Mouse (Mus musculus) embryonic facial prominence, embryonic 13.5 days (tissue): ENCODE results near the gene Olfr1137. TPM values are rescaled to one million over a fixed set of nuclear protein-coding genes. Genes with fewer than 3 reads are reported as not detected.

ENCODE experiments used
- ATAC-seq: fragments of 200-750 bp; cut with Nextera tagmentation; 2 replicates; pipeline ENCODE4 v1.8.0; 2017; ENCODE audit warnings: low read depth; ENCODE audit not compliant: insufficient number of reproducible peaks, insufficient read depth, low FRiP score, low TSS enrichment
- H3K27ac ChIP-seq: fragments of 300-500 bp; sonication (generic); 2 replicates; pipeline ENCODE4 v1.5.1; 2015; ENCODE audit warnings: moderate library complexity, mild to moderate bottlenecking, inconsistent platforms
- H3K27me3 ChIP-seq: fragments of 300-500 bp; sonication (generic); 2 replicates; pipeline ENCODE4 v1.6.1; 2015; ENCODE audit warnings: mild to moderate bottlenecking, inconsistent platforms
- H3K36me3 ChIP-seq: fragments of 300-500 bp; sonication (generic); 2 replicates; pipeline ENCODE4 v1.6.1; 2015; ENCODE audit warnings: mild to moderate bottlenecking, inconsistent platforms
- H3K4me1 ChIP-seq: fragments of 300-500 bp; sonication (generic); 2 replicates; pipeline ENCODE4 v1.6.1; 2015; ENCODE audit warnings: inconsistent platforms
- H3K4me2 ChIP-seq: fragments of 300-500 bp; sonication (generic); 2 replicates; pipeline ENCODE4 v1.6.1; 2015; ENCODE audit warnings: moderate library complexity, mild to moderate bottlenecking, inconsistent platforms
- H3K4me3 ChIP-seq: fragments of 300-500 bp; sonication (generic); 2 replicates; pipeline ENCODE4 v1.5.1; 2015; ENCODE audit warnings: mild to moderate bottlenecking, inconsistent platforms
- H3K9ac ChIP-seq: fragments of 300-500 bp; sonication (generic); 2 replicates; pipeline ENCODE4 v1.6.1; 2015; ENCODE audit warnings: mild to moderate bottlenecking, inconsistent platforms
- H3K9me3 ChIP-seq: fragments of 300-500 bp; sonication (generic); 2 replicates; pipeline ENCODE4 v1.6.1; 2016; ENCODE audit warnings: inconsistent platforms
- WGBS: fragments of 180-500 bp; shearing (Covaris S2); methylation state at CpG from one replicate; pipeline ENCODE4 v1.1.7; 2015; ENCODE audit warnings: mixed read lengths; 5-methylcytosine and 5-hydroxymethylcytosine counted together
- polyA plus RNA-seq: library from polyadenylated mRNA; unstranded; fragments of >200 nt; fragmentation: Nextera tagmentation; extraction: Ambion mirVana; gene quantifications from 2 replicates; pipeline ENCODE4 v1.2.1, GENCODE M21; 2015

The Olfr1137 gene
- 0.29 TPM in 1 of 2 replicates, not detected in the other for polyA plus RNA-seq

GRCm38 (mm10) chr2:87713079-87713478 lies at the start of gene Olfr1137:
Gene Olfr1137 (minus strand): TSS chr2:87713179.
- no peak within 1 kb of the TSS for H3K9ac ChIP-seq
- no peaks in the 10 kb centered on the region for H3K27me3 ChIP-seq

GRCm38 (mm10) chr2:87753891-87754290 lies 40.9 kb upstream of the Olfr1137 start, which contains the start of gene Olfr1141:
Gene Olfr1141 (minus strand): TSS chr2:87753991.
- Histone ChIP-seq H3K4me3 (no peak within 1 kb of the TSS), H3K4me1 (no peaks in the 10 kb centered on the region), H3K27ac (no peak within 1 kb of the TSS), H3K9ac (no peak within 1 kb of the TSS), H3K4me2 (no peak within 1 kb of the TSS), H3K36me3 (no peaks in the 10 kb centered on the region), H3K9me3 (no peaks in the 10 kb centered on the region), H3K27me3 (no peaks in the 10 kb centered on the region)
- ATAC-seq, result no peak
- 83% methylated on average over 1 of the region's 1 CpGs for WGBS

More at GRCm38 (mm10) chr2:87713079-87713478, at the start of gene Olfr1137:
- Histone ChIP-seq H3K4me2 (no peak within 1 kb of the TSS), H3K9me3 (no peaks in the 10 kb centered on the region), H3K4me1 (no peaks in the 10 kb centered on the region), H3K27ac (no peak within 1 kb of the TSS), H3K36me3 (no peaks in the 10 kb centered on the region), H3K4me3 (no peak within 1 kb of the TSS)
- ATAC-seq, result no peak

GRCm38 (mm10) chr2:87743452-87743851 lies 30.5 kb upstream of the Olfr1137 start, which contains the start of gene Olfr1140:
Gene Olfr1140 (plus strand): TSS chr2:87743752.
- 78% methylated on average over 3 of the region's 3 CpGs for WGBS

GRCm38 (mm10) chr2:87739878-87740277 lies 26.9 kb upstream of the Olfr1137 start, which contains the start of gene Olfr1138:
Gene Olfr1138 (minus strand): TSS chr2:87739978.
- Histone ChIP-seq H3K9me3 (no peaks in the 10 kb centered on the region), H3K4me2 (no peak within 1 kb of the TSS), H3K27ac (no peak within 1 kb of the TSS), H3K36me3 (no peaks in the 10 kb centered on the region), H3K9ac (no peak within 1 kb of the TSS), H3K4me1 (no peaks in the 10 kb centered on the region), H3K4me3 (no peak within 1 kb of the TSS), H3K27me3 (no peaks in the 10 kb centered on the region)
- WGBS, result 76% methylated on average over 1 of the region's 1 CpGs
- no peak for ATAC-seq

More at GRCm38 (mm10) chr2:87743452-87743851, 30.5 kb upstream of the Olfr1137 start, which contains the start of gene Olfr1140:
- Histone ChIP-seq H3K27me3 (no peaks in the 10 kb centered on the region), H3K4me3 (no peak within 1 kb of the TSS), H3K4me2 (no peak within 1 kb of the TSS), H3K27ac (no peak within 1 kb of the TSS), H3K36me3 (no peaks in the 10 kb centered on the region), H3K9ac (no peak within 1 kb of the TSS), H3K9me3 (no peaks in the 10 kb centered on the region), H3K4me1 (no peaks in the 10 kb centered on the region)
- ATAC-seq, result no peak

- no peak within 1 kb of the TSS for H3K9ac ChIP-seq
- ATAC-seq, result no peak
Measured at GRCm38 (mm10) chr2:87693847-87694246, 19.1 kb downstream of the Olfr1137 start, which contains the start of gene Olfr1136. Gene Olfr1136 (minus strand): TSS chr2:87693947.

GRCm38 (mm10) chr2:87673564-87673963 lies 39.4 kb downstream of the Olfr1137 start, which contains the start of gene Olfr1135:
Gene Olfr1135 (minus strand): TSS chr2:87673664.
- Histone ChIP-seq H3K27me3 (no peaks in the 10 kb centered on the region), H3K27ac (no peak within 1 kb of the TSS), H3K4me2 (no peak within 1 kb of the TSS), H3K36me3 (no peaks in the 10 kb centered on the region), H3K4me1 (no peaks in the 10 kb centered on the region), H3K9me3 (no peaks in the 10 kb centered on the region), H3K9ac (no peak within 1 kb of the TSS), H3K4me3 (no peak within 1 kb of the TSS)
- no peak for ATAC-seq
- WGBS, result 24% methylated on average over 1 of the region's 1 CpGs

More at GRCm38 (mm10) chr2:87693847-87694246, 19.1 kb downstream of the Olfr1137 start, which contains the start of gene Olfr1136:
- Histone ChIP-seq H3K36me3 (no peaks in the 10 kb centered on the region), H3K9me3 (no peaks in the 10 kb centered on the region), H3K4me2 (no peak within 1 kb of the TSS), H3K27ac (no peak within 1 kb of the TSS), H3K27me3 (no peaks in the 10 kb centered on the region), H3K4me3 (no peak within 1 kb of the TSS), H3K4me1 (no peaks in the 10 kb centered on the region)

Other genes starting within 250 kb of the Olfr1137 start
- not detected in 2 replicates for gene Pramel7, start 216.1 kb downstream of the Olfr1137 start, polyA plus RNA-seq
- gene Pramel6, start 206.6 kb downstream of the Olfr1137 start, polyA plus RNA-seq, result not detected in 2 replicates
- not detected in 2 replicates for gene Olfr153, start 181.4 kb downstream of the Olfr1137 start, polyA plus RNA-seq
- gene Olfr1128, start 167.6 kb downstream of the Olfr1137 start, polyA plus RNA-seq, result not detected in 2 replicates
- not detected in 2 replicates for gene Olfr1129, start 139.3 kb downstream of the Olfr1137 start, polyA plus RNA-seq
- gene Olfr1130, start 107.0 kb downstream of the Olfr1137 start, polyA plus RNA-seq, result not detected in 2 replicates
- gene Olfr1131, start 86.1 kb downstream of the Olfr1137 start, polyA plus RNA-seq, result not detected in 2 replicates
- gene Olfr1132, start 75.6 kb downstream of the Olfr1137 start, polyA plus RNA-seq, result not detected in 2 replicates
- gene Olfr1133, start 65.8 kb downstream of the Olfr1137 start, polyA plus RNA-seq, result not detected in 2 replicates
- not detected in 2 replicates for gene Olfr1134, start 54.7 kb downstream of the Olfr1137 start, polyA plus RNA-seq
- not detected in 2 replicates for gene Olfr1135, start 39.5 kb downstream of the Olfr1137 start, polyA plus RNA-seq
- gene Olfr1136, start 19.2 kb downstream of the Olfr1137 start, polyA plus RNA-seq, result not detected in 2 replicates
- gene Olfr1138, start 26.8 kb upstream of the Olfr1137 start, polyA plus RNA-seq, result not detected in 2 replicates
- not detected in 2 replicates for gene Olfr1140, start 30.6 kb upstream of the Olfr1137 start, polyA plus RNA-seq
- not detected in 2 replicates for gene Olfr1141, start 40.8 kb upstream of the Olfr1137 start, polyA plus RNA-seq
- gene Olfr152, start 66.3 kb upstream of the Olfr1137 start, polyA plus RNA-seq, result not detected in 2 replicates
- not detected in 2 replicates for gene Olfr1143, start 87.4 kb upstream of the Olfr1137 start, polyA plus RNA-seq
- not detected in 2 replicates for gene Olfr1145, start 96.6 kb upstream of the Olfr1137 start, polyA plus RNA-seq
- gene Olfr1148, start 117.4 kb upstream of the Olfr1137 start, polyA plus RNA-seq, result not detected in 2 replicates
- gene Olfr1150-ps1, start 130.8 kb upstream of the Olfr1137 start, polyA plus RNA-seq, result not detected in 2 replicates
- gene Olfr1151, start 142.7 kb upstream of the Olfr1137 start, polyA plus RNA-seq, result not detected in 2 replicates
- not detected in 2 replicates for gene Olfr1152, start 153.3 kb upstream of the Olfr1137 start, polyA plus RNA-seq
- not detected in 2 replicates for gene Olfr1153, start 181.8 kb upstream of the Olfr1137 start, polyA plus RNA-seq
- gene Olfr1154, start 192.0 kb upstream of the Olfr1137 start, polyA plus RNA-seq, result not detected in 2 replicates
- not detected in 2 replicates for gene Olfr1155, start 232.0 kb upstream of the Olfr1137 start, polyA plus RNA-seq
- not detected in 2 replicates for gene Olfr1156, start 239.9 kb upstream of the Olfr1137 start, polyA plus RNA-seq